Mouse (Mus musculus): ENCODE measurements around the gene Bcdin3d. TPM values are rescaled to one million over a fixed set of nuclear protein-coding genes. Genes with fewer than 3 reads are reported as not detected.
A peak's percentile ranks its signal among the peaks of the same experiment; 100 is the strongest.
"Not testable (repeated sequence)": the region's sequence is repeated elsewhere in the genome, so short reads cannot be mapped to it uniquely, and the experiment has no call there.

The Bcdin3d gene
- polyA plus RNA-seq, 1 experiment from 2014 or later, result 16.1 TPM

DNA sequence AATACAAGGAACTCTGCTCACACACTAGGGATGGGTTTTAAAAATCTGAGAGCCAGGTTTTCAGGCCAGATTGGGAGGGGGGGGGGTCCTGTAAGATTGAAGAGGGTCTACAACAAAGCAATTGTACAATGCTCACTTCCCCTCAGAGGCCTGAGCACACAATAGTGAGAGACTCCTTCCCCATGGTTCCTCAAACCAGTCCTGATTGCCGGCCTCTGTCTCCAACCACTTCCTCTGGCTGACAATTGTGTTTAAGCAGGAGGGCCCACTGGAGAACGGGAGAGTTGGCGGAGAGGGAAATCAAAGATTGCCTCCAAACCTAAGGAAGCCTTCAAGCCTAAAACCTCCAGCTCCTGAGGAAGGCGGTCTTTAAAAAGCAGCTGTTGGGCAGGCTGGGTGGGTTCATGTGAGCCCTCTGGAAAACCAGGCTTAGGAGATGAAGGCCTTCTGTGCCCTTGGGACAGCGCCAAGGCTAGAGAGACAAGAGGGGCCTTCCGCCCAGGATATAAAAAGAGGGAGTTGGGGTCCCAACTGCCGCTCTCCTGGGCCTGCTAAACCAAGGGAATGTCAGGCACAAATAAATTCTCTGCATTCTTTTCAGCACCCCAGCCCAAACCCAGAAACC is 18.1 kb downstream of the Bcdin3d start:
- no peak for TF ChIP-seq CTCF (IDR thresholded peaks at IDR 0.05; ENCODE audit: low read depth)
- ATAC-seq (replicated peaks; ENCODE audit: low FRiP score, low read depth) (no peak), DNase-seq (ENCODE audit: low spot score) (no peak)
- no peaks in the 10 kb centered on the region for H3K36me3 ChIP-seq (ENCODE audit: insufficient read depth, low read length)
- H3K9me3 ChIP-seq (replicated peaks; ENCODE audit: low read length), result no peaks in the 10 kb centered on the region
- 18% methylated on average over 7 of the region's 7 CpGs for WGBS
- H3K4me3 ChIP-seq (replicated peaks; ENCODE audit: low read depth, low read length), result peak overlapping the region; percentile 89
- H3K4me1 ChIP-seq (replicated peaks; ENCODE audit: insufficient read depth, low read length), result no peaks in the 10 kb centered on the region; the same call in 1 of the 2 replicates
- peak overlapping the region; percentile 81 for H3K9ac ChIP-seq (ENCODE audit: low read depth, low read length)
- peak overlapping the region; percentile 90 for H3K27ac ChIP-seq
- H3K4me2 ChIP-seq (ENCODE audit: low read length), result peak overlapping the region; percentile 90
- H3K27me3 ChIP-seq (ENCODE audit: insufficient read depth, low read length), result no peaks in the 10 kb centered on the region

DNA sequence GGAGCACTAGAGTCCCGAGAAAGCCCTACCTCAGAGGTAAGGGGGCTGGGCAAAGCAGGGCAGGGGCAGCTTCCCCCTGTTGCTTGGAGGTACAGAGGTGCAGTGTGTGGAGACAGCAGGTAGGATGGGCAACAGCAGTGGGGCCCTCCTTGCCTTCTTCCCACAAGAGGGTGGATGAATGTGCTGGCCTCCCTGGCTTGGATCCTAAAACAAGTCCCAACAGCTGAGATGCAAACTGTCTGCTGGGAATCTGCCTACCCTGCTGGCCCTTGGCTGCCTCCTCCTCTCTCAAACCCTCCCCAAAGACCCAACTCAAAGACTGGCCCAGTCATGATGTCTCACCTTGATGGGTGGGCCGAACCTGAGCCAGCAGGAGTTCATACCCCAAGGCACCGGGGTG is 19.1 kb downstream of the Bcdin3d start:
- H3K4me1 ChIP-seq (replicated peaks; ENCODE audit: insufficient read depth, low read length), result no peaks in the 10 kb centered on the region; the same call in 1 of the 2 replicates
- H3K27me3 ChIP-seq (ENCODE audit: insufficient read depth, low read length), result no peaks in the 10 kb centered on the region
- no peak overlapping the region for H3K27ac ChIP-seq
- H3K9me3 ChIP-seq (replicated peaks; ENCODE audit: low read length), result no peaks in the 10 kb centered on the region
- WGBS, result 90% methylated on average over 3 of the region's 3 CpGs
- no peak overlapping the region for H3K9ac ChIP-seq (ENCODE audit: low read depth, low read length)
- no peaks in the 10 kb centered on the region for H3K36me3 ChIP-seq (ENCODE audit: insufficient read depth, low read length)
- no peak overlapping the region for H3K4me3 ChIP-seq (replicated peaks; ENCODE audit: low read depth, low read length)
- no peak overlapping the region for H3K4me2 ChIP-seq (ENCODE audit: low read length)
- ATAC-seq (replicated peaks; ENCODE audit: low FRiP score, low read depth) (no peak), DNase-seq (ENCODE audit: low spot score) (no peak)
- no peak for TF ChIP-seq CTCF (IDR thresholded peaks at IDR 0.05; ENCODE audit: low read depth)

DNA sequence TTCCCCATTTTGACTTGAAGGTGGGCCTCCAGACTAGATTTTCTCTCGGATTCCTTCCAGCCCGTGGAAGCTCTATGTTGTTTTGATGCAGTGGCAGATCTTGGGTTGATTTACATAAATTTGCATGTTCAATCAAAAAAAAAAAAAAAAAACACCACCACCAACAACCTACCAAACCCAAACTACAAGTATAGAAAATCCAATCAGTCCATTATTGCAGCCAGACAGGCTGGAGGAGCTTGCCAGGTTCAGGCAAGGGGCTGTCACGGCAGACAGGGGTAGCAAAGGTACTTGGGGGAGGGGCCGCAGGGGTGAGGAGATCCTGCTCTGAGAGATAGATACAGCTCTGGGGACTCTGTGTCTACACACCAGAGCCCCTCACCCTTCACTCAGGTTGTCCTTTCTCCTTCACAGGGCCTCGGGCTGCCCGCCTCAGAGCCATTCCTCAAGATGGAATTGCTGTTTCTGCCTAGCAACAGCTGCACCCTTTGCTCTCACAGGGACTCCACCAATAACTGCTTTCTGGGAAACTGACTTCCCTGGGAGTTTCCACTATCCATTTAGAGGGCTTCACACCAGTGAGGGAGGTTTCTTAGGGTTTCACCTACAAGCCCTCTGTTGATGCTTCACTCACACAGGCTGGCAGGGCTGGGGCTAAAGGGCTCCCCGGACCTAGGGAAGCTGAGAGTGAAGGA is 19.8 kb downstream of the Bcdin3d start:
- H3K27ac ChIP-seq, result no peak overlapping the region
- no peak for TF ChIP-seq CTCF (IDR thresholded peaks at IDR 0.05; ENCODE audit: low read depth)
- DNase-seq (ENCODE audit: low spot score) (no peak), ATAC-seq (replicated peaks; ENCODE audit: low FRiP score, low read depth) (no peak)
- no peaks in the 10 kb centered on the region for H3K36me3 ChIP-seq (ENCODE audit: insufficient read depth, low read length)
- WGBS, result 74% methylated on average over 7 of the region's 7 CpGs
- H3K27me3 ChIP-seq (ENCODE audit: insufficient read depth, low read length), result no peaks in the 10 kb centered on the region
- peaks cover 3% of the 10 kb centered on the region; the same call in 1 of the 2 replicates for H3K4me1 ChIP-seq (replicated peaks; ENCODE audit: insufficient read depth, low read length)
- no peak overlapping the region for H3K4me2 ChIP-seq (ENCODE audit: low read length)
- H3K4me3 ChIP-seq (replicated peaks; ENCODE audit: low read depth, low read length), result no peak overlapping the region
- no peaks in the 10 kb centered on the region for H3K9me3 ChIP-seq (replicated peaks; ENCODE audit: low read length)
- H3K9ac ChIP-seq (ENCODE audit: low read depth, low read length), result no peak overlapping the region

DNA sequence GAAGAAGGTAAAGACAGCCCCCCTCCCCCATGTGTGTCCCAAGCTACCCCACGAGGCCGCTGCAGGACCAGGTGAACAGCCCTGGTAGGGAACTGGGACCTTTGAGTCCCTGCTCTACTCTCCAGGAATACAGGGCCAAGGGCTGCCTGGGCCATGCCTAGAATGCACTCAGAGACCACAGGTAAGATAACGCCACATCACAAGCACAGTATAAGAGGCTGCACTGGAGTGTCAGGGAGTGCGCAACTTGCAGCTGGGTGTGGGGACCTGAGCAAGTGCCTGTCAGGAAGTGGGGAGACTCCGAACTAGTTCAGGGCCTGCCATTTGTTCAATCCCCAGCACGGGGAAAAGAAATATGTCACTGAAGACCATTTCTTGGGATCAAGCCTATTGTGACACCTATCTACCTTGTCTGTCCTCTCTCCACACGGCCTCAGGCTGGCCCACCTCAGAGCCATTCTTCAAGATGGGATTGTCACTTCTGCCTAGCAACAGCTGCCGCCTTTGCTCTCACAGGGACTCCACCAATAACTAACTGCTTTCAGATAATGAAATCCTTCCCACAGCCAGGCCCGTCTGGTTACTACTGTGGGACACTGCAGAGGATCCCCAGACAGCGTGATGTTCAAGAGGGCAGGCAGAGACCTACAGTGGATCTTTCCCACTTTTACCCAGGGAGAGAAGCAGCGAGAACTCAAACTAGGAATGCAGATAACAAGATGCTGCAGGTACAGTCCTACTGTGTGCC is 21.2 kb downstream of the Bcdin3d start:
- H3K9me3 ChIP-seq (replicated peaks; ENCODE audit: low read length), result no peaks in the 10 kb centered on the region
- no peak overlapping the region for H3K27ac ChIP-seq
- no peak overlapping the region for H3K4me2 ChIP-seq (ENCODE audit: low read length)
- DNase-seq (ENCODE audit: low spot score), result no peak
- no peak overlapping the region for H3K9ac ChIP-seq (ENCODE audit: low read depth, low read length)
- peaks cover 13% of the 10 kb centered on the region for H3K4me1 ChIP-seq (replicated peaks; ENCODE audit: insufficient read depth, low read length)
- no peak for ATAC-seq (replicated peaks; ENCODE audit: low FRiP score, low read depth)
- H3K27me3 ChIP-seq (ENCODE audit: insufficient read depth, low read length), result no peaks in the 10 kb centered on the region
- no peaks in the 10 kb centered on the region for H3K36me3 ChIP-seq (ENCODE audit: insufficient read depth, low read length)
- no peak overlapping the region for H3K4me3 ChIP-seq (replicated peaks; ENCODE audit: low read depth, low read length)
- 81% methylated on average over 11 of the region's 11 CpGs for WGBS
- no peak for TF ChIP-seq CTCF (IDR thresholded peaks at IDR 0.05; ENCODE audit: low read depth)

DNA sequence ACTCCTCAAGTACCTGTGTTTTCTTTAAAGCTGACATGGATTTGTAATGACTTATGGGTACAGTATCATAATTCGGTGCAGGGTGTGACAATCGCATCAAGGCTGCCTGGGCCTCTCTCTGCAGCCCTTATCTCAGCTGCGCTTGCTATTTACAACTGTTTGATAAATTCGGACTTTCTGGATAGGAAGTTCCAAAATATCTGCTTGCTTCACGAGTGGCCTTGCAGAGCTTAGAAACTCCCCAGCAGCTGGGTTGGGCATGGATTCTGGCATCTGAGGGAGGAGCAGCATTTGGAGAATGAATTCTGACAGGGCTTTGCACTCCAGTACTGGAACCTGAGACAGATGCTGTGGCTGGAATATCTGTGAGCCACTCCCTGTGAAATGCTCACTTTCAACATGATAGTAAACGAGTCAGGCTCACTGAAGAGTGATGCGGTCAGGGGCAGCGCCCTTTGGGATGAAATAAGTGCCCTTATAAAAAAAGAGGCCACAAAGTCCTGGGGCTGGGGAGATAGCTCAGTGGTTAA is 24.7 kb downstream of the Bcdin3d start:
- ATAC-seq (replicated peaks; ENCODE audit: low FRiP score, low read depth), result no peak
- WGBS, result 53% methylated on average over 8 of the region's 8 CpGs
- Histone ChIP-seq H3K27ac (peak overlapping the region; percentile 21; the same call in 1 of the 2 replicates), H3K9ac (ENCODE audit: low read depth, low read length) (no peak overlapping the region), H3K27me3 (ENCODE audit: insufficient read depth, low read length) (no peaks in the 10 kb centered on the region), H3K9me3 (replicated peaks; ENCODE audit: low read length) (no peaks in the 10 kb centered on the region), H3K4me2 (ENCODE audit: low read length) (no peak overlapping the region), H3K4me3 (replicated peaks; ENCODE audit: low read depth, low read length) (no peak overlapping the region), H3K4me1 (replicated peaks; ENCODE audit: insufficient read depth, low read length) (peaks cover 13% of the 10 kb centered on the region), H3K36me3 (ENCODE audit: insufficient read depth, low read length) (no peaks in the 10 kb centered on the region)
- DNase-seq (ENCODE audit: low spot score), result no peak
- no peak for TF ChIP-seq CTCF (IDR thresholded peaks at IDR 0.05; ENCODE audit: low read depth)

DNA sequence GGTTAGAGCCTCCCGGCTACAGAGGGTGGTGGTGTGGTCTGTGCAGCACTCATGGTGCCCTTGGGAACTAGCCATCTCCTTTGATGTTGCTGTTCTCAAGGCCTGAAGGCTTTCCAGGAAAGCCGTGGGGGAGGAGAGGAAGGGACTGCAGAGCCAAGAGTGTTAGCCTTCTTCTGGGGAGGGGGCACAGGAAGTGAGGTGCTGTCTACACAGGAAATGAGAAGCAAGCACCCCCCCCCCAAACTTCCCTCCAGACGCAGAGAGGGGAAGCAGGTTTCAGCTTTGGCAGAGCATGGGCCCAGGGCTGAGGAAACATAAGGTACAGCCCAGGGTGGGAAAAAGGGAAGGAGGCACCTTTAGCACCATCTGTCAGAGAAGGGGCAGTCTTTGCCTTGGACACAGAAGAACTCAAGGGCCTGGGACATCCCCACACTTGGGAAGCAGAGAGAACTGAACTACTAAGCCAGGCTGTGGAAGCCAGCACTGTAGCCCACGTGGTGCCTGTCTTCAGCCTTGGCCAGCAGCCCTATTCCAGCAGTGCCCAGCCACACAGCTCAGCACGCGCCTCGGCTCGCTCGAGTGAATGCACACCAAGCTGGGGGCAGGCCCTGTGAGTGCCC is 25.3 kb downstream of the Bcdin3d start:
- H3K9ac ChIP-seq (ENCODE audit: low read depth, low read length), result 0 out of 2 replicates have a peak overlapping the region, but pooled peaks have one; percentile 35
- peak overlapping the region; percentile 21; the same call in 1 of the 2 replicates for H3K27ac ChIP-seq
- H3K9me3 ChIP-seq (replicated peaks; ENCODE audit: low read length), result no peaks in the 10 kb centered on the region
- peaks cover 13% of the 10 kb centered on the region for H3K4me1 ChIP-seq (replicated peaks; ENCODE audit: insufficient read depth, low read length)
- no peaks in the 10 kb centered on the region for H3K27me3 ChIP-seq (ENCODE audit: insufficient read depth, low read length)
- DNase-seq (ENCODE audit: low spot score) (peak; percentile 61), ATAC-seq (replicated peaks; ENCODE audit: low FRiP score, low read depth) (peak; percentile 57; the same call in 1 of the 2 replicates)
- no peak for TF ChIP-seq CTCF (IDR thresholded peaks at IDR 0.05; ENCODE audit: low read depth)
- WGBS, result 39% methylated on average over 9 of the region's 9 CpGs
- no peaks in the 10 kb centered on the region for H3K36me3 ChIP-seq (ENCODE audit: insufficient read depth, low read length)
- H3K4me3 ChIP-seq (replicated peaks; ENCODE audit: low read depth, low read length), result no peak overlapping the region
- H3K4me2 ChIP-seq (ENCODE audit: low read length), result no peak overlapping the region

DNA sequence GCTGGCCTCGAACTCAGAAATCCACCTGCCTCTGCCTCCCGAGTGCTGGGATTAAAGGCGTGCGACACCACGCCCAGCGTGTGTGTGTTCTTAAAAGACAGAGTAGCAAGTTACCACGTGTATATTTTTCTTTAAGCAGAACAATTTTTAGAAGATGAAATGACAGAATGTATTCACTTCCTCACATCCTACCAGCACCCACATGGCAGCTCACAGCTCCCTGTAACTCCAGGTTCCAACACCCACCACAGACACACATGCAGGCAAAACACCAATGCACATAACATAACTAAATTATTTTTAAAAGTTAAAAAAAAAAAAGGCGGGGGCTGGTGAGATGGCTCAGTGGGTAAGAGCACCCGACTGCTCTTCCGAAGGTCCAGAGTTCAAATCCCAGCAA is 28.4 kb downstream of the Bcdin3d start:
- H3K27ac ChIP-seq; H3K4me2 ChIP-seq (ENCODE audit: low read length); DNase-seq (ENCODE audit: low spot score); H3K4me3 ChIP-seq (replicated peaks; ENCODE audit: low read depth, low read length); H3K36me3 ChIP-seq (ENCODE audit: insufficient read depth, low read length); H3K9ac ChIP-seq (ENCODE audit: low read depth, low read length); H3K9me3 ChIP-seq (replicated peaks; ENCODE audit: low read length); ATAC-seq (replicated peaks; ENCODE audit: low FRiP score, low read depth); H3K27me3 ChIP-seq (ENCODE audit: insufficient read depth, low read length): not testable (repeated sequence)
- peaks cover 23% of the 10 kb centered on the region for H3K4me1 ChIP-seq (replicated peaks; ENCODE audit: insufficient read depth, low read length)
- WGBS, result 90% methylated on average over 10 of the region's 10 CpGs

Measured in kidney, postnatal 0 days (tissue).